Mouse (Mus musculus): ENCODE measurements around the gene Itm2c.

GRCm38 (mm10) chr1:85853865-85854264 is 40.2 kb upstream of the Itm2c start:
- TF ChIP-seq CTCF (conservative IDR thresholded peaks at IDR 0.05; ENCODE audit: insufficient read depth, insufficient read length, low read depth, low read length) (no peak), POLR2A (IDR thresholded peaks at IDR 0.05; ENCODE audit: low read depth, low read length) (no peak)

Data from kidney, adult 2 months (tissue).